Mouse (Mus musculus) lung, postnatal 36 days (tissue): Measurements from ENCODE around the gene Gigyf2.
"Not testable (repeated sequence)": the region's sequence is repeated elsewhere in the genome, so short reads cannot be mapped to it uniquely, and the experiment has no call there.

Experiments used
- DNase-seq: peaks from one replicate; pipeline ENCODE4 v3.0.0; 2022; ENCODE audit warnings: mixed read lengths

Gene Gigyf2

DNA sequence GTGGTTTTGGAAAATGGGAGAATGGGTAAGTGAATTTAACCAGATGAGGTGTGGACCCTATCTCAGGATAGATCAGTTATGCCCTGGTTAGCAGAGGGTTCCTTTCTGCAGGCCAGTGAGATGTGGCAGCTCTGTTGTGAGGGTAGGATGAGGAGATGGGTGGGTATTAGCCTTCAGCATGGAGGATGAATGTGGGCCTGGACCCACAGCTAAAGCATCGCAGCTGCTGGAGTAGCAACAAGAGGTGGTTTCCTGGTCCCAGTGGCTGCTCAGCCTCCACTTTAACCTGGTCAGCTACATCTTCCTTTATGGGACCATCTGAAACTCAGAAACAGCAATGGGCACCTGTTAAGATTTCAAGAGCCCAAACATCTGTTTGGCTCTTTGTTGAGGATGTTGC, 129.6 kb downstream of the Gigyf2 start:
- DNase-seq, result no peak

- DNase-seq, result no peak
Measured at GRCm38 (mm10) chr1:87458045-87458444, 131.2 kb downstream of the Gigyf2 start.

- DNase-seq, result not testable (repeated sequence)
Measured at GRCm38 (mm10) chr1:87459856-87460255, 133.1 kb downstream of the Gigyf2 start.

DNA sequence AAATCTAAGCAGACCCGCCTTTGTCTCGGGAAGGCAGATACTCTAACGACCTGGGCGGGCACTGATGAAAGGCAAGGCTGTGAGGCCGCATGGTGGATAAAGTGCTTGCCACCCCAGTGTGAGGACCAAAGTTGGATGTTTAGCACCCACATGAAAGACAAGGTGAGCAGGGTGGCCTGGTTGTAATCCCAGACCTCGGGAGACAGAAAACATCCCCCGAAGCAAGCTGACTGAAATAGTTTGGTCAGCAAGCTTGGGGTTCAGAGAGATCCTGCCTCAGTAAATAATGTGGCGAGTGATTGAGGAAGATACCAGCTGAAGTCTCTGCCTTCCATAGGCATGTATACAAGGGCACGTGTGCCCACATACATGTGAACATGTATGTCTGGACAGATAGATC, 140.7 kb downstream of the Gigyf2 start:
- no peak for DNase-seq

- DNase-seq, result peak; percentile 13
Measured at GRCm38 (mm10) chr1:87468321-87468720, 141.5 kb downstream of the Gigyf2 start.

DNA sequence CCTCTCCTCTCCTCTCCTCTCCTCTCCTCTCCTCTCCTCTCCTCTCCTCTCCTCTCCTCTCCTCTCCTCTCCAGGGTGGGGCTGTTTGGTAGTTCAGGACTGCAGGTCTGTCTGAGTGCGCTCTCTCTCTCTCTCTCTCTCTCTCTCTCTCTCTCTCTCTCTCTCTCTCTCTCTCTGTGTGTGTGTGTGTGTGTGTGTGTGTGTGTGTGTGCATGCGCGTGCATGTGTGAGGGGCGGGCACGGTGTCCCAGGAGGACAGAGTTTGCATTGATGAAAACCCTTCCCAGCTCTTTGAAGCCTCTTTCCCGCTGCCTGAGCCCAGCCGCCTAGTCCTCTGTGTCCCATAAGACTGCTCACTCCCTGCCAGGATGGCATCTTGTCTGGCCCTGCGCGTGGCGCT, 143.2 kb downstream of the Gigyf2 start, which contains the start of gene Snorc:
Snorc (plus strand) TSS at position 301 of the 400 bp plus-strand sequence.
- DNase-seq, result not testable (repeated sequence)

GRCm38 (mm10) chr1:87471914-87472313, 145.1 kb downstream of the Gigyf2 start:
- no peak for DNase-seq

GRCm38 (mm10) chr1:87472576-87472975, 145.8 kb downstream of the Gigyf2 start:
- peak; percentile 17 for DNase-seq

GRCm38 (mm10) chr1:87475076-87475895, 148.5 kb downstream of the Gigyf2 start:
- DNase-seq, result no peak

DNA sequence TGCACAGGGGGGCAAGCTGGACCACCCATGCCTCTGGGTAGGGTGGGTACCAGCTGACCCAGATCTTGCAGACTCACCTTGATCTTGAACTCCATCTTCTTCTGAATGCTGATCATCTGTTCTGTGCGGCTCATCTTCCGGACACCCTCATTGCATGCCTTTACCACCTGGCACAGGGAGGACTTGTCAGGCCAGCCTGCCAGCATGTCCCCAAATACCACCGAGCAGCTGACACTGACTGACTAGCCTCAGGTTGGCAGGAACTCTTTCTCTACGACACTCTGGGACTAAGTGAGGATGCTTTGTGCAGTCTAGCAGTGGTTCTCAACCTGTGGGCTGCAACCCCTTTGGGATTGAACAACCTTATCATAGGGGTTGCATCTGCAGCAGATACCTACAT, 155.7 kb downstream of the Gigyf2 start:
- no peak for DNase-seq

- no peak for DNase-seq
Measured at GRCm38 (mm10) chr1:87486386-87486785, 159.6 kb downstream of the Gigyf2 start.

DNA sequence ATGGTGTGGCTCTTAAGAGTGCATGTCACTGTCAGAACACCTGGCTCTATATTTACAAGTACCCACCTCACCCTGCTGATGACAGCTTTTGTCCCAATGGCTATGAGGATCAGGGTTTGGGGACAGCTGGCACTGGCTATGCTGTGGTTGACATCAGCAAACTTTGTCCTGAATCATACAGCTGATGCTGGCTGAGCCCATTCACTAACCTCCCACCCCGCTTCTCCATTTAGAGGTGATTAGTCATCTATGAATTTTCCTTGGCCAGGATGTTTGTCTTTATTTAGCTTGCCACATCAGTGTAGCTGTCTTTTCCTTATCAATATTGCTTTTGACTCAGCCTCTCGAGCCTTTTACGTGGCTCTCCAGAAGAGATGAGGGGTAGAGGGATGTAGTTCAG, 165.5 kb downstream of the Gigyf2 start:
- no peak for DNase-seq

DNA sequence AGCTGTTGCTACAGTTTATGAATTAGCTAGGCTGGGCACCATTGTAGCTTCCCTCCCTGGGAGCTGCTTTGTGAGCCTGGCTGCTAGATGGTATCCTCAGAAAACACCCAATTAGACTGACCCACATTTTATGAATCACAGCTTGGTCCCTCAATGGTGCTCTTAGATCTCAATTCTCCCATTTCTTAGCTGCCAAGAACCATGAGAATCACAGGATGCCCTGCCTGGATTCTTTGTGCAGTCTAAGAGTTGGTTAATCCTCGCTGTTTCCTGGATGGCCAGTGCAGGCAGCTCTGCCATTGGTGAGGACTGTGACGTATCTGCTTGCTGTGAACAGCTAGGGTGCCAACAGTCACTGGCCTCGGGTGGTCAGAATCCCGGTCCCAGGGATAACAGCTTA, 166.7 kb downstream of the Gigyf2 start:
- DNase-seq, result no peak
